Mouse (Mus musculus): ENCODE results near the gene Arhgap10.

- TF ChIP-seq CTCF (IDR thresholded peaks at IDR 0.05; ENCODE audit: extremely low read depth, insufficient read depth, low read length): no peak
- no peak for TF ChIP-seq POLR2A (IDR thresholded peaks at IDR 0.05; ENCODE audit: extremely low read depth, insufficient read depth, low read length)
Observed at GRCm38 (mm10) chr8:77375999-77376398, 141.8 kb downstream of the Arhgap10 start.
